Mouse (Mus musculus) myocyte (in vitro differentiated cells): ENCODE data around the gene Fam181b. TPM values are rescaled to one million over a fixed set of nuclear protein-coding genes. Genes with fewer than 3 reads are reported as not detected.

Source experiments
- H3K27me3 ChIP-seq: one replicate; pipeline ENCODE4 v1.6.1; 2011; ENCODE audit not compliant: control insufficient read depth, insufficient read depth, insufficient read length
- H3K36me3 ChIP-seq: one replicate; pipeline ENCODE4 v1.6.1; 2011; ENCODE audit not compliant: control insufficient read depth, insufficient read depth
- H3K4me2 ChIP-seq: one replicate; pipeline ENCODE4 v1.6.1; 2011; ENCODE audit warnings: low read depth, control low read depth
- H3K4me3 ChIP-seq: one replicate; pipeline ENCODE4 v1.5.1; 2011; ENCODE audit warnings: mild to moderate bottlenecking, control low read depth, moderate library complexity
- H3K79me2 ChIP-seq: one replicate; pipeline ENCODE4 v1.6.1; 2011; ENCODE audit not compliant: control insufficient read depth, insufficient read depth
- H3ac ChIP-seq: one replicate; pipeline ENCODE4 v1.6.1; 2011; ENCODE audit not compliant: control insufficient read depth, insufficient read length
- CEBPB ChIP-seq: IDR thresholded peaks from 2 replicates; pipeline ENCODE4 v1.6.1; 2011; ENCODE audit warnings: mild to moderate bottlenecking, moderate library complexity; ENCODE audit not compliant: poor library complexity, insufficient read depth, severe bottlenecking
- E2F4 ChIP-seq: IDR thresholded peaks from one replicate; pipeline ENCODE4 v1.6.1; 2011; ENCODE audit warnings: mild to moderate bottlenecking, control low read depth, moderate library complexity; ENCODE audit not compliant: insufficient read depth
- MAX ChIP-seq: IDR thresholded peaks from one replicate; pipeline ENCODE4 v1.6.1; 2011; ENCODE audit warnings: low read depth, mild to moderate bottlenecking, control low read depth
- MYOD1 ChIP-seq, 3 experiments: IDR thresholded peaks; one replicate each; pipeline ENCODE4 v1.6.1; 2011; ENCODE audit warnings: control low read depth in 2 of 3, low read depth in 2 of 3, mild to moderate bottlenecking in 2 of 3, moderate library complexity in 1 of 3; ENCODE audit not compliant: insufficient read length in 2 of 3, control insufficient read depth in 1 of 3
- MYOG ChIP-seq, 3 experiments: IDR thresholded peaks; one replicate each; pipeline ENCODE4 v1.6.1; 2011; ENCODE audit warnings: control low read depth in 2 of 3, low read depth in 2 of 3, mild to moderate bottlenecking in 2 of 3; ENCODE audit not compliant: insufficient read length in 2 of 3, control insufficient read depth in 1 of 3, insufficient read depth in 1 of 3
- POLR2A ChIP-seq: IDR thresholded peaks from one replicate; pipeline ENCODE4 v1.6.1; 2011; ENCODE audit warnings: low read depth, mild to moderate bottlenecking, control low read depth, moderate library complexity; ENCODE audit not compliant: insufficient read length
- POLR2AphosphoS2 ChIP-seq: IDR thresholded peaks from one replicate; pipeline ENCODE4 v1.6.1; 2011; ENCODE audit warnings: low read depth, control low read depth; ENCODE audit not compliant: insufficient read length
- REST ChIP-seq: IDR thresholded peaks from one replicate; pipeline ENCODE4 v1.6.1; 2011; ENCODE audit warnings: mild to moderate bottlenecking, control low read depth, moderate library complexity; ENCODE audit not compliant: insufficient read depth, insufficient read length
- SRF ChIP-seq: IDR thresholded peaks from one replicate; pipeline ENCODE4 v1.6.1; 2011; ENCODE audit warnings: low read depth; ENCODE audit not compliant: control insufficient read depth, insufficient read length
- TCF12 ChIP-seq: IDR thresholded peaks from one replicate; pipeline ENCODE4 v1.6.1; 2011; ENCODE audit warnings: mild to moderate bottlenecking, control low read depth; ENCODE audit not compliant: poor library complexity, insufficient read depth, severe bottlenecking
- TCF3 ChIP-seq: IDR thresholded peaks from one replicate; pipeline ENCODE4 v1.6.1; 2011; ENCODE audit warnings: low read depth, control low read depth; ENCODE audit not compliant: insufficient read length
- USF1 ChIP-seq: IDR thresholded peaks from one replicate; pipeline ENCODE4 v1.6.1; 2011; ENCODE audit warnings: low read depth, mild to moderate bottlenecking, control low read depth, moderate library complexity
- polyA plus RNA-seq: library from polyadenylated mRNA; unstranded; fragments of >200 nt; fragmentation: generic; extraction: Trizol; gene quantifications from one replicate; pipeline ENCODE4 v1.2.1, GENCODE M21; 2012; ENCODE audit warnings: missing spikeins

The Fam181b gene
- 0.04 TPM for polyA plus RNA-seq

DNA sequence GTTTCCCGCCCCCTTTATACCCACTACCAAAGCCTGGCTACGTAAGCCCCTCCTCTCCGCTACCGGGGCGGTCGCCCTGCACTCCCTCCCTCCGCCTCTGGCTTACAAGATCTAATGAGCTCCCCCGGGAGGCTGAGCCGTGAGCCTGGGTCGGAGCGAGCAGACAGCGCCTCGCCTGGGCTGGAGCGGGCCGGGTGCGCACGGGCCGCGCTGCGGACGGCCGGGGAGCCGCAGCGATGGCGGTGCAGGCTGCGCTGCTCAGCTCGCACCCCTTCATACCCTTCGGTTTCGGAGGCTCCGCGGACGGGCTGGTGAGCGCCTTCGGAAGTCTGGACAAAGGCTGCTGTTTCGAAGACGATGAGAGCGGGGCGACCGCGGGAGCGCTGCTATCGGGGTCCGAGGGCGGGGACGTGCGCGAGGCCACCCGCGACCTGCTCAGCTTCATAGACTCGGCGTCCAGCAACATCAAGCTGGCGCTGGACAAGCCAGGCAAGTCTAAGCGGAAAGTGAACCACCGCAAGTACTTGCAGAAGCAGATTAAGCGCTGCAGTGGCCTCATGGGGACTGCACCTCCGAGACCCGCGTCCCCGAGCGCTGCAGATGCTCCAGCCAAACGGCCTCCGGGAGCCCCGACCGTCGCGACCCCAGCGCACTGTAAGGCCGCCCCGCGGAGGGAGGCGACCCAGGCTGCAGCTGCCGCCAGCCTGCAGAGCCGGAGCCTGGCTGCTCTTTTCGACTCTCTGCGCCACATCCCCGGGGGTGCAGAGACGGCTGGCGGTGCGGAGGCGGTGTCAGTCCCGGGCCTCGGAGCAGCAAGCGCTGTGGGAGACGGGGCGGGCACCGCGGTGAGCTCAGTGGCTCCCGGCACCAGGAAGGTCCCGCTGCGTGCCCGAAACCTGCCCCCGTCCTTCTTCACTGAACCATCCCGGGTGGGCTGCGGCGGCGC lies at the start of gene Fam181b:
TSS of gene Fam181b (plus strand) at position 81 of the 946 bp plus-strand sequence.
- no peaks in the 10 kb centered on the region for H3K36me3 ChIP-seq
- peak within 1 kb of the TSS; percentile 14 for H3ac ChIP-seq
- peaks cover 17% of the 10 kb centered on the region for H3K27me3 ChIP-seq
- peak within 1 kb of the TSS; percentile 67 for H3K4me2 ChIP-seq
- peak in 1 of 3 experiments; percentile 8 for TF ChIP-seq MYOG (IDR thresholded peaks at IDR 0.05; ENCODE audit: control insufficient read depth in 1 of 3, insufficient read depth in 1 of 3, insufficient read length in 2 of 3, low read depth in 2 of 3)
- no peak for TF ChIP-seq USF1
- TF ChIP-seq POLR2A = no peak
- no peak for TF ChIP-seq POLR2AphosphoS2
- TF ChIP-seq TCF3 = no peak
- H3K79me2 ChIP-seq = no peaks in the 10 kb centered on the region
- H3K4me3 ChIP-seq = no peak within 1 kb of the TSS

DNA sequence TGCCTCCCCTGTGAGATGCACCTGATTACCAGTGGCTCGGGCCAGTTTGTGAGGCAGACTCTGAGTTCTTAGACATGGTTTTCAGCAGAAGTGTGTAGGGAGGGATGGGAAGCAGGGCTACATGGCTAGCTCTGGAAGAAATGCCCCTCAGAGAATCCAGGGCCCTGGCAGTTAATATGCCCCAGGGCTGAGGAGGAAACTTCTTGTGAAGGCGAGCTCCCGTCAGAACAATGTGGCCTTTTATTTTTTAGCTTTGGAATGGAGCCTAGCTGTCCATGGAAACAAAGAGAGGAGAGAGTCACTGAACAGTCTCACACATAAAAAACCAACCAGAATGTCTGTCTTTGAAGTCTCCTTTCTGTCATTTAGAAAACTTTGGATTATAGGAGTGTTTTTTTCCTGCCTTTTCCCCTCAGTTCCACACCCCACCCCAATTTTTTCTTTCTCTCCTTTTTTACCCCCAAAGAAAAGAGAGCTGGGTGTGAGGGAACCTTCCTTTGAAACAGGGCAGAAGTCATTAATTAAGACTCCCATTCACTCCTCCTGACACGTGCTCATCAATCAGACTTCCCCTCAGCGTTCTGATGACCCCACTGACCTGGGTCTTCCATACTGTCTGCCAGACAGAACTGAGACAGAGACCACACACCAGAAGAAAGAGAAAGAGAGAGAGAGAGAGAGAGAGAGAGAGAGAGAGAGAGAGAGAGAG lies 41.7 kb upstream of the Fam181b start:
- Histone ChIP-seq H3K79me2 (no peaks in the 10 kb centered on the region), H3K36me3 (no peaks in the 10 kb centered on the region), H3ac (no peak overlapping the region), H3K27me3 (no peaks in the 10 kb centered on the region), H3K4me2 (no peak overlapping the region), H3K4me3 (no peak overlapping the region)
- TF ChIP-seq MAX = no peak
- no peak for TF ChIP-seq TCF12
- TF ChIP-seq USF1 = no peak
- no peak for TF ChIP-seq REST
- TF ChIP-seq POLR2AphosphoS2 = no peak
- no peak for TF ChIP-seq MYOD1 (IDR thresholded peaks at IDR 0.05; ENCODE audit: control insufficient read depth in 1 of 3, insufficient read length in 2 of 3, low read depth in 2 of 3)

GRCm38 (mm10) chr7:93038472-93038828 lies 41.2 kb upstream of the Fam181b start:
- H3K79me2 ChIP-seq = no peaks in the 10 kb centered on the region
- H3K4me3 ChIP-seq = no peak overlapping the region
- H3K27me3 ChIP-seq = no peaks in the 10 kb centered on the region
- TF ChIP-seq MYOD1 (IDR thresholded peaks at IDR 0.05; ENCODE audit: control insufficient read depth in 1 of 3, insufficient read length in 2 of 3, low read depth in 2 of 3) (no peak), MAX (no peak), POLR2AphosphoS2 (no peak), E2F4 (no peak), TCF12 (no peak), MYOG (IDR thresholded peaks at IDR 0.05; ENCODE audit: control insufficient read depth in 1 of 3, insufficient read depth in 1 of 3, insufficient read length in 2 of 3, low read depth in 2 of 3) (no peak), REST (no peak), POLR2A (no peak), TCF3 (no peak), SRF (no peak)
- H3K36me3 ChIP-seq = no peaks in the 10 kb centered on the region
- H3K4me2 ChIP-seq = no peak overlapping the region
- H3ac ChIP-seq = no peak overlapping the region

DNA sequence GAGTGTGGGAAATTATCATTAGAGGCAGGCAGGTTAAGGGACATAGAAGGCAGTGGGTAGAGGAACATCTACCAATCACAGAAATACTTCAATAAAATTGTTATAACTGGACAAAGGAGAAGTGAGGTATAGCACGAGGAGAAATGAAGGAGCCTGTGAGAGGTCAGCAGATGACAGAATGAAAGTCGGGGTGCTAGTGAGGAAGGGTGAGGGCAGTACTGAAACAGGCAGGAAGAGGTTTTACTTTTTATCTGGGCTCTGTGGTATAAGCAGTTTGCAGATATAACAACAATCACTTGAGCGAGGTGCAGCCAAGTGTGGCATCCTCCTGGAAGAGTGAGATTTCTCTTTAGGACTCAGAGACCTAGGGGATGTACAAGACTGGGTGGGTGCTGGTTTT lies 40.1 kb upstream of the Fam181b start:
- Histone ChIP-seq H3K4me3 (no peak overlapping the region), H3K36me3 (no peaks in the 10 kb centered on the region), H3K4me2 (no peak overlapping the region), H3K79me2 (no peaks in the 10 kb centered on the region), H3ac (no peak overlapping the region), H3K27me3 (no peaks in the 10 kb centered on the region)
- no peak for TF ChIP-seq USF1
- TF ChIP-seq POLR2A = no peak
- TF ChIP-seq SRF = no peak
- TF ChIP-seq MYOG (IDR thresholded peaks at IDR 0.05; ENCODE audit: control insufficient read depth in 1 of 3, insufficient read depth in 1 of 3, insufficient read length in 2 of 3, low read depth in 2 of 3) = no peak

DNA sequence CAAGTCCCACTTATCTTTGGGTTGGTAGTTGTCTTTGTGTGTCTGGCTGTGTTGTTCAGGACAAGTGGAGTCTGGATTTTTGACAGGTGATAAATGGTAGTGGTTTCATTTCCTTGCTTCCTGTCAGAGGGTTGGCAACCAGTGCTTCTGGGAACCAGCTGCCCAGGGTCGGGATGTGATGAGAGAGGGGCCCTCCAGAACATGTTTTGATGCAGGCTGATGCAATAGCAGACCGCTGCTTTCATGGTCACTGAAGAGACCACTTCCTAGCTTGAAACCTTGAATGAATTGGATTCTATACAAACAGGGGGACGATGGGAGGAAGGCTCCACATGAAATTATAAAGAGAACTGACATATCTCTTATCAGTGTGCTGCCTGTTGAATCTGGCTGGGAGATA lies 35.3 kb upstream of the Fam181b start:
- H3K4me3 ChIP-seq = no peak overlapping the region
- H3ac ChIP-seq = no peak overlapping the region
- H3K27me3 ChIP-seq = no peaks in the 10 kb centered on the region
- no peak overlapping the region for H3K4me2 ChIP-seq
- H3K36me3 ChIP-seq = no peaks in the 10 kb centered on the region
- TF ChIP-seq TCF3 (no peak), MAX (no peak), SRF (no peak), MYOG (IDR thresholded peaks at IDR 0.05; ENCODE audit: control insufficient read depth in 1 of 3, insufficient read depth in 1 of 3, insufficient read length in 2 of 3, low read depth in 2 of 3) (no peak), MYOD1 (IDR thresholded peaks at IDR 0.05; ENCODE audit: control insufficient read depth in 1 of 3, insufficient read length in 2 of 3, low read depth in 2 of 3) (no peak), REST (no peak), USF1 (no peak), POLR2A (no peak), TCF12 (no peak), E2F4 (no peak), CEBPB (no peak), POLR2AphosphoS2 (no peak)
- H3K79me2 ChIP-seq = no peaks in the 10 kb centered on the region
